Mouse (Mus musculus) hindbrain, embryonic 11.5 days (tissue): ENCODE results near the gene Nubp1. TPM values are rescaled to one million over a fixed set of nuclear protein-coding genes. Genes with fewer than 3 reads are reported as not detected.

Experiments used
- ATAC-seq: fragments of 200-750 bp; cut with Nextera tagmentation; 2 replicates; pipeline ENCODE4 v1.8.0; 2017; ENCODE audit warnings: mild to moderate bottlenecking, moderate TSS enrichment, moderate library complexity; ENCODE audit not compliant: low FRiP score
- DNase-seq: peaks from one replicate; pipeline ENCODE4 v3.0.0-alpha.2; 2015; ENCODE audit warnings: low spot score
- H3K27ac ChIP-seq: fragments of 300-500 bp; sonication (generic); 2 replicates; pipeline ENCODE4 v1.5.1; 2014; ENCODE audit warnings: mild to moderate bottlenecking, low read depth, low read length
- H3K27me3 ChIP-seq: fragments of 300-500 bp; sonication (generic); 2 replicates; pipeline ENCODE4 v1.6.1; 2014; ENCODE audit warnings: mild to moderate bottlenecking, low read length, moderate library complexity, mixed read lengths; ENCODE audit not compliant: control insufficient read depth, insufficient read depth
- H3K36me3 ChIP-seq: fragments of 300-500 bp; sonication (generic); 2 replicates; pipeline ENCODE4 v1.6.1; 2014; ENCODE audit warnings: mild to moderate bottlenecking, low read length, moderate library complexity, mixed read lengths; ENCODE audit not compliant: control insufficient read depth, insufficient read depth
- H3K4me1 ChIP-seq: fragments of 300-500 bp; sonication (generic); replicated peaks from 2 replicates; pipeline ENCODE4 v1.6.1; 2014; ENCODE audit warnings: low read length, mixed read lengths; ENCODE audit not compliant: control insufficient read depth, insufficient read depth
- H3K4me2 ChIP-seq: fragments of 300-500 bp; sonication (generic); replicated peaks from 2 replicates; pipeline ENCODE4 v1.6.1; 2014; ENCODE audit warnings: mild to moderate bottlenecking, low read depth, low read length
- H3K4me3 ChIP-seq: fragments of 300-500 bp; sonication (generic); 2 replicates; pipeline ENCODE4 v1.5.1; 2014; ENCODE audit warnings: low read depth, low read length
- H3K9ac ChIP-seq: fragments of 300-500 bp; sonication (generic); 2 replicates; pipeline ENCODE4 v1.6.1; 2014; ENCODE audit warnings: low read depth, low read length
- H3K9me3 ChIP-seq: fragments of 300-500 bp; sonication (generic); 2 replicates; pipeline ENCODE4 v1.6.1; 2016; ENCODE audit warnings: low read length; ENCODE audit not compliant: control insufficient read depth
- WGBS: fragments of 180-500 bp; shearing (Covaris S2); extraction: QIAGEN DNeasy Blood & Tissue Kit; methylation state at CpG from one replicate; pipeline ENCODE4 v1.1.7; 2014; 5-methylcytosine and 5-hydroxymethylcytosine counted together
- polyA plus RNA-seq: library from polyadenylated mRNA; unstranded; fragments of >200 nt; fragmentation: Nextera tagmentation; extraction: Ambion mirVana; gene quantifications from 2 replicates; pipeline ENCODE4 v1.2.1, GENCODE M21; 2014

The Nubp1 gene
- polyA plus RNA-seq, 1 experiment from 2014 or later = 58.5 TPM

- H3K9ac ChIP-seq = no peak overlapping the region
- H3K4me3 ChIP-seq = no peak overlapping the region
- ATAC-seq (no peak), DNase-seq (no peak)
- H3K27me3 ChIP-seq = no peaks in the 10 kb centered on the region
- no peaks in the 10 kb centered on the region for H3K9me3 ChIP-seq
- no peak overlapping the region for H3K27ac ChIP-seq
- H3K4me2 ChIP-seq = no peak overlapping the region
- 84% methylated on average over 6 of the region's 6 CpGs for WGBS
- no peaks in the 10 kb centered on the region for H3K4me1 ChIP-seq
- no peaks in the 10 kb centered on the region for H3K36me3 ChIP-seq
Observed at GRCm38 (mm10) chr16:10436166-10436565, 24.4 kb downstream of the Nubp1 start.

GRCm38 (mm10) chr16:10438055-10438454 lies 26.3 kb downstream of the Nubp1 start:
- Histone ChIP-seq H3K4me1 (no peaks in the 10 kb centered on the region), H3K27me3 (no peaks in the 10 kb centered on the region), H3K9ac (no peak overlapping the region), H3K36me3 (no peaks in the 10 kb centered on the region), H3K4me3 (no peak overlapping the region), H3K27ac (no peak overlapping the region), H3K4me2 (no peak overlapping the region), H3K9me3 (no peaks in the 10 kb centered on the region)
- DNase-seq (no peak), ATAC-seq (no peak)
- WGBS = 87% methylated on average over 5 of the region's 5 CpGs

- Histone ChIP-seq H3K9me3 (no peaks in the 10 kb centered on the region), H3K27ac (no peak overlapping the region), H3K27me3 (no peaks in the 10 kb centered on the region), H3K4me2 (no peak overlapping the region), H3K36me3 (no peaks in the 10 kb centered on the region), H3K4me1 (peaks cover 2% of the 10 kb centered on the region; the same call in 1 of the 2 replicates), H3K9ac (no peak overlapping the region), H3K4me3 (no peak overlapping the region)
- ATAC-seq = no peak
- 90% methylated on average over 6 of the region's 6 CpGs for WGBS
- DNase-seq = no peak
Observed at GRCm38 (mm10) chr16:10441328-10441727, 29.6 kb downstream of the Nubp1 start.

- ATAC-seq = no peak
- 87% methylated on average over 4 of the region's 4 CpGs for WGBS
Observed at GRCm38 (mm10) chr16:10441761-10442160, 30.0 kb downstream of the Nubp1 start.

GRCm38 (mm10) chr16:10443723-10444122 lies 32.0 kb downstream of the Nubp1 start:
- no peak for DNase-seq
- Histone ChIP-seq H3K4me1 (peaks cover 8% of the 10 kb centered on the region; the same call in 1 of the 2 replicates), H3K36me3 (no peaks in the 10 kb centered on the region), H3K4me2 (no peak overlapping the region), H3K27me3 (no peaks in the 10 kb centered on the region), H3K9ac (no peak overlapping the region), H3K27ac (no peak overlapping the region), H3K9me3 (no peaks in the 10 kb centered on the region), H3K4me3 (no peak overlapping the region)
- ATAC-seq = no peak

More at GRCm38 (mm10) chr16:10441761-10442160, 30.0 kb downstream of the Nubp1 start:
- no peaks in the 10 kb centered on the region for H3K9me3 ChIP-seq
- H3K4me2 ChIP-seq = no peak overlapping the region
- no peak for DNase-seq
- no peak overlapping the region for H3K27ac ChIP-seq
- no peaks in the 10 kb centered on the region for H3K27me3 ChIP-seq
- no peak overlapping the region for H3K9ac ChIP-seq
- H3K36me3 ChIP-seq = no peaks in the 10 kb centered on the region
- peaks cover 3% of the 10 kb centered on the region; the same call in 1 of the 2 replicates for H3K4me1 ChIP-seq
- no peak overlapping the region for H3K4me3 ChIP-seq

- WGBS = 17% methylated on average over 13 of the region's 13 CpGs
Observed at GRCm38 (mm10) chr16:10446573-10447263, 35.0 kb downstream of the Nubp1 start.

GRCm38 (mm10) chr16:10447264-10447594 lies 35.5 kb downstream of the Nubp1 start, which contains the start of gene Tvp23a:
Gene Tvp23a (minus strand): TSS chr16:10447362.
- H3K9ac ChIP-seq = peak within 1 kb of the TSS; percentile 60
- DNase-seq (peak; percentile 93), ATAC-seq (peak; percentile 97)
- H3K4me2 ChIP-seq = peak within 1 kb of the TSS; percentile 52
- H3K9me3 ChIP-seq = no peaks in the 10 kb centered on the region
- peak within 1 kb of the TSS; percentile 64 for H3K27ac ChIP-seq
- no peaks in the 10 kb centered on the region for H3K36me3 ChIP-seq
- WGBS = under 1% methylated on average over 12 of the region's 12 CpGs
- H3K27me3 ChIP-seq = no peaks in the 10 kb centered on the region
- peaks cover 8% of the 10 kb centered on the region; the same call in 1 of the 2 replicates for H3K4me1 ChIP-seq
- H3K4me3 ChIP-seq = peak within 1 kb of the TSS; percentile 43

More at GRCm38 (mm10) chr16:10446573-10447263, 35.0 kb downstream of the Nubp1 start:
- Histone ChIP-seq H3K4me1 (peaks cover 8% of the 10 kb centered on the region; the same call in 1 of the 2 replicates), H3K9me3 (no peaks in the 10 kb centered on the region), H3K9ac (peak overlapping the region; percentile 57), H3K36me3 (no peaks in the 10 kb centered on the region), H3K4me3 (peak overlapping the region; percentile 43), H3K4me2 (peak overlapping the region; percentile 52), H3K27me3 (no peaks in the 10 kb centered on the region), H3K27ac (peak overlapping the region; percentile 64)
- ATAC-seq (peak; percentile 86), DNase-seq (peak; percentile 48)

- no peak overlapping the region for H3K27ac ChIP-seq
- 66% methylated on average over 2 of the region's 2 CpGs for WGBS
- H3K4me2 ChIP-seq = peak overlapping the region; percentile 52
- H3K36me3 ChIP-seq = no peaks in the 10 kb centered on the region
- H3K9ac ChIP-seq = peak overlapping the region; percentile 60
- H3K4me3 ChIP-seq = peak overlapping the region; percentile 43
- no peak; the same call in 1 of the 2 replicates for ATAC-seq
- peak; percentile 6 for DNase-seq
- H3K27me3 ChIP-seq = no peaks in the 10 kb centered on the region
- H3K9me3 ChIP-seq = no peaks in the 10 kb centered on the region
- H3K4me1 ChIP-seq = peaks cover 8% of the 10 kb centered on the region; the same call in 1 of the 2 replicates
Observed at GRCm38 (mm10) chr16:10447781-10448180, 36.0 kb downstream of the Nubp1 start.

- Histone ChIP-seq H3K9me3 (no peaks in the 10 kb centered on the region), H3K4me3 (no peak overlapping the region), H3K27ac (no peak overlapping the region), H3K27me3 (no peaks in the 10 kb centered on the region), H3K9ac (no peak overlapping the region), H3K4me2 (no peak overlapping the region), H3K4me1 (peaks cover 8% of the 10 kb centered on the region; the same call in 1 of the 2 replicates), H3K36me3 (no peaks in the 10 kb centered on the region)
- ATAC-seq (no peak), DNase-seq (no peak)
- 86% methylated on average over 9 of the region's 9 CpGs for WGBS
Observed at GRCm38 (mm10) chr16:10448931-10449330, 37.2 kb downstream of the Nubp1 start.
